Mouse (Mus musculus): ENCODE results near the gene Gm21060.
"Not testable (repeated sequence)": the region's sequence is repeated elsewhere in the genome, so short reads cannot be mapped to it uniquely, and the experiment has no call there.

- not testable (repeated sequence) for TF ChIP-seq GATA1, TAL1 (IDR thresholded peaks at IDR 0.05; ENCODE audit: low read length)
These were observed 24.0 kb upstream of the Gm21060 start for GRCm38 (mm10) chr19:61320844-61321243.
